Mouse (Mus musculus) CH12.LX (cell line): Measurements from ENCODE around the gene Ubxn10.

Experiments
- EP300 ChIP-seq: IDR thresholded peaks from 2 replicates; pipeline ENCODE4 v1.6.1; 2011; ENCODE audit warnings: low read length, improper control_type of control experiment
- RAD21 ChIP-seq: IDR thresholded peaks from 2 replicates; pipeline ENCODE4 v1.6.1; 2011; ENCODE audit warnings: low read depth, mild to moderate bottlenecking, low read length, improper control_type of control experiment, moderate library complexity

DNA sequence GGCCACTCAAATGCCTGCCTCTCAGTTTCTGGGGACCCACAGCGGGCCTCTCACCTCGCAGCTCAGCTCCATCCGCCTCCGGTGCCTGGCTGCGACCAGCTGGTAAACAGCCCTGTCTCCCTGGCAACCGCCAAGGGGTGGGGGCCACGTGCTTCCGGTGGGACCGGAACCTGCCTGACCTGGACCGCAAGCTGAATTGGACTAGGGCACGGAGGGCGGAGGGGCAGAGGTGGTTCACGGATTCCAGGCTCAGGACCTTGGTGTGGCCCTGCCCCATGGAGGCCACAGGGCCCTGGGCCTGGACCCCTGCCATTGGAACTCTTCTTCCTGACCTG is 11.9 kb downstream of the Ubxn10 start:
- TF ChIP-seq EP300 (no peak), RAD21 (no peak)
